ENCODE assay signal across 17 mouse cellular contexts in genomic region chr1:101122091-101122825, GRCm38 (mm10).
DNase-seq lines count a peak whose midpoint lies in the region; ATAC-seq and TF ChIP-seq lines count a peak whose summit lies in the region.
"Had no signal": no experiment of that assay in that cellular context is flagged by ENCODE, and none has a peak within 500 bp of the region (broad histone marks: within the 10 kb centered on the region; RNA-seq: fewer than 3 reads in every experiment).

No protein-coding gene starts in this region.

- no peak overlapping the region for H3K27ac ChIP-seq in forebrain, embryonic 14.5 days (ENCODE audit: low read depth, low read length)
- no peak overlapping the region for H3K27ac ChIP-seq in forebrain, embryonic 11.5 days (ENCODE audit: low read depth, low read length)
- peak overlapping the region; percentile 84 for H3K27ac ChIP-seq in layer of hippocampus, adult 2 months
- H3K27ac ChIP-seq: heart, adult 2 months; limb, embryonic 10.5 days; liver, embryonic 13.5 days had no signal

- peak; percentile 56 for DNase-seq in forebrain, embryonic 14.5 days (ENCODE audit: low spot score)
- no peak for DNase-seq in forebrain, embryonic 11.5 days (ENCODE audit: low spot score)
- DNase-seq in brain, embryonic 14.5 days (ENCODE audit: low read depth) = peak; percentile 74
- DNase-seq in cerebellum, adult 9-11 months = peak; percentile 48
- peak; percentile 60 to 75 for DNase-seq in layer of hippocampus, adult 2 months (ENCODE audit: low spot score in 2 of 2)
- DNase-seq in ovary, postnatal 14 days (ENCODE audit: low spot score) = no peak
- no peak for DNase-seq in thymus, postnatal 4 days
- DNase-seq in spleen, postnatal 36 days (ENCODE audit: low spot score in 2 of 2) = no peak
- DNase-seq: adrenal gland, postnatal 10 days; heart, adult 2 months; kidney, adult 9 months; liver, embryonic 13.5 days; spleen, adult 18-20 months had no signal

- TF ChIP-seq CTCF in brain, embryonic 14.5 days (IDR thresholded peaks at IDR 0.05; ENCODE audit: borderline replicate concordance, extremely low read depth, insufficient read depth, insufficient read length) = no peak
- no peak for TF ChIP-seq CTCF in layer of hippocampus, adult 2 months (conservative IDR thresholded peaks at IDR 0.05)

- H3K4me2 ChIP-seq in forebrain, embryonic 14.5 days (ENCODE audit: low read length) = no peak overlapping the region
- H3K4me2 ChIP-seq in forebrain, embryonic 11.5 days (ENCODE audit: low read depth, low read length, severe bottlenecking) = no peak overlapping the region
- H3K4me2 ChIP-seq: liver, embryonic 13.5 days had no signal

- H3K4me3 ChIP-seq in forebrain, embryonic 14.5 days (ENCODE audit: low read depth, low read length) = no peak overlapping the region
- no peak overlapping the region for H3K4me3 ChIP-seq in forebrain, embryonic 11.5 days (ENCODE audit: low read depth, low read length)
- H3K4me3 ChIP-seq in layer of hippocampus, adult 2 months = no peak overlapping the region
- H3K4me3 ChIP-seq: heart, adult 2 months; limb, embryonic 10.5 days; liver, embryonic 13.5 days had no signal

- WGBS in forebrain, embryonic 14.5 days = 78% methylated on average over 2 of the region's 2 CpGs
- WGBS in forebrain, embryonic 11.5 days = 88% methylated on average over 2 of the region's 2 CpGs

- H3K36me3 ChIP-seq in forebrain, embryonic 14.5 days (ENCODE audit: control insufficient read depth, insufficient read depth, low read length) = no peaks in the 10 kb centered on the region
- no peaks in the 10 kb centered on the region for H3K36me3 ChIP-seq in forebrain, embryonic 11.5 days (ENCODE audit: control insufficient read depth, insufficient read depth, low read length)
- H3K36me3 ChIP-seq: limb, embryonic 10.5 days; liver, embryonic 13.5 days had no signal

- no peak for TF ChIP-seq POLR2A in brain, embryonic 14.5 days (IDR thresholded peaks at IDR 0.05; ENCODE audit: borderline replicate concordance, extremely low read depth, insufficient read depth, insufficient read length, poor library complexity, severe bottlenecking)

- H3K4me1 ChIP-seq in forebrain, embryonic 14.5 days (ENCODE audit: control insufficient read depth, insufficient read depth, low read length) = no peaks in the 10 kb centered on the region
- H3K4me1 ChIP-seq in forebrain, embryonic 11.5 days (replicated peaks; ENCODE audit: control insufficient read depth, insufficient read depth, low read length) = no peaks in the 10 kb centered on the region
- H3K4me1 ChIP-seq: limb, embryonic 10.5 days; liver, embryonic 13.5 days had no signal

- peak; percentile 37; the same call in 1 of the 2 replicates for ATAC-seq in forebrain, embryonic 14.5 days
- ATAC-seq in forebrain, embryonic 11.5 days (replicated peaks; ENCODE audit: low FRiP score) = no peak
- ATAC-seq: inflammation-experienced regulatory T-cells, adult 6 months; lung, postnatal 0 days had no signal

- H3K9me3 ChIP-seq in forebrain, embryonic 14.5 days (replicated peaks; ENCODE audit: control insufficient read depth, low read length) = no peaks in the 10 kb centered on the region
- no peaks in the 10 kb centered on the region for H3K9me3 ChIP-seq in forebrain, embryonic 11.5 days (ENCODE audit: control insufficient read depth, low read length)
- H3K9me3 ChIP-seq: limb, embryonic 10.5 days; liver, embryonic 13.5 days had no signal

- no peak overlapping the region for H3K9ac ChIP-seq in forebrain, embryonic 14.5 days (ENCODE audit: low read length)
- H3K9ac ChIP-seq in forebrain, embryonic 11.5 days (ENCODE audit: low read length) = no peak overlapping the region
- H3K9ac ChIP-seq: liver, embryonic 13.5 days had no signal

- no peaks in the 10 kb centered on the region for H3K27me3 ChIP-seq in forebrain, embryonic 14.5 days (replicated peaks; ENCODE audit: control insufficient read depth, insufficient read depth, low read length)
- no peaks in the 10 kb centered on the region for H3K27me3 ChIP-seq in forebrain, embryonic 11.5 days (ENCODE audit: control insufficient read depth, insufficient read depth, low read length)
- H3K27me3 ChIP-seq: CH12.LX; liver, embryonic 13.5 days had no signal

Comparison
In these comparisons a context has a peak if more than half of its experiments do, and no peak if none do; other contexts are left out.
1. DNase-seq: peak in forebrain, embryonic 14.5 days (single experiment), brain, embryonic 14.5 days (single experiment), cerebellum, adult 9-11 months (single experiment) and layer of hippocampus, adult 2 months (2 of 2); none in forebrain, embryonic 11.5 days (single experiment), ovary, postnatal 14 days (single experiment), thymus, postnatal 4 days (single experiment) and spleen, postnatal 36 days (0 of 2).